Mouse (Mus musculus): ENCODE data around the gene Naa60.
"Not testable (repeated sequence)": the region's sequence is repeated elsewhere in the genome, so short reads cannot be mapped to it uniquely, and the experiment has no call there.

Gene Naa60

DNA sequence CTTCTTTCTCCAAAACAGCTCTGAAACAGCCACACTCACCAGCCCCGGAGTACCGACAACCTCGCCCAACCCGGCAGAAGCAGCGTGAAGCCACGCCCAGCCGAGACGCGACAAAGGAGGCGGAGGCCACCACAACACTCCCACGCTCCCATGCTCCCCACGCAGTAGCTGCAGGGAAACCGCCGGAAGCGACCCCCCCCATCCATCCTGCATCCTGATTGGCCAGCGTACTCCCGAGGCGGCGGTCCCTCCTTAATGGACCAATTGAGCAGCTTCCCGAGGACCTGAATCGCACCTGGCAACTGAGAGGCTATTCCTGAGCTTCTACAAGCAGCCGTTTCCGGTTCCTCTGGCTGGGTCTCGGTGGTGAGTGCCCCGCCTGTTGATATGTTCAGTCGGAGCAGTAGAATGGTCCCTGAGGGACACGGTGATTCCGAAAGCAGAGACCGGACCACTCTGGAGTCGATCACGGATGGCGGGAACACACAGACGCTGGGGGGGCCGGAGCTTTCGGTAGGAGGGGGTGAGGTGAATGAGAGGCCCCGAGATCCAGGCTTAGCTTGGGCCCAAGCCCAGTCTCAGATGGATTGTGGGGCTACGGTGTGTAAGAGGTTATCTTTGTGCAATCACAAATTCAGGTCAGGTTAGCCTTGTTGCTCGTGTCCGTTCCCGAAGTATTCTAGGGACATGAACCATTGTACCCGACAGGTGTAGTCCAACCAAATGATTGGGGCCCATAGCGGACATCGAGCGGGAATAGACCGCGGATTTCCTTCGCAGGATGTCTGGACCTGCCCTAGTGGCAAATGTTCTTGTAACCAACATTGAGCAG is at the start of gene Naa60:
Gene Naa60 (plus strand): TSS at position 160 of the 832 bp plus-strand sequence.
- DNase-seq (ENCODE audit: low spot score) = peak; percentile 77

DNA sequence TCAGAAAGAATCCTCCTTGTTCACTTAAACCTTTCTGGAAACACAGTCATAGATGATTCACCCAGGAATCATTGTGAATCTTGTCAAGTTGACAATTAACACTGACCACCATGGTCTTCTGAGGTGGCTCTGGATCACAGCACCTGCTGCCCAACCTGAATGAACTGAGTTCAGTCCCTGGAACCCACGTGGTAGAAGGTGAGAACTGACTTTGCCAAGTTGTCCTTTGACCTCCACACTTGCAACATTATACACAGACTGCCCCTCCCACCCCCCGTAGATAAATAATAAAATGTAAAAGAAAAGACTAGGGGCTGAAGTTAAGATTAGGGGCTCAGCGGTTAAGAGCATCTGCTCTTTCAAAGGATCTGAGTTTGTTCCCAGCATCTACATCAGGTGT is 44.2 kb upstream of the Naa60 start:
- no peak for DNase-seq (ENCODE audit: low spot score)

DNA sequence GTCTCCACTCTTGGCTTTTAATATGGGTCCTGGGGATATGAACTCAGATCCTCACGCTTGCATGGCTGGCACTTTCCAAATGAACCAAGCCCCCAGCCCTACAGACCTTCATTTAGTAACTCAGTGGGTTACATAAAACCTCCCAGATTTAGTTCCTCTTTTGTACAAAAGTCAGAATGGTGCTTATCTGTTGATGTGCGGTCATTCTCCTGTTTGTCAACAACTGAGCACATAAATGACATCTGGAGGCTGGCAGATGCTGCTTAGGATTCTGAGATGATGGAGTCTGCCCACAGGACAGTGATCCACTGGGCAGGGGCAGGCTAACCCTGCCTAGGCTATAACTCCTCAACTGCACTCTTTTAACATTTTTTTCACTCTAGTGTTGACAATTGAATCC is 42.4 kb upstream of the Naa60 start:
- DNase-seq (ENCODE audit: low spot score) = no peak

DNA sequence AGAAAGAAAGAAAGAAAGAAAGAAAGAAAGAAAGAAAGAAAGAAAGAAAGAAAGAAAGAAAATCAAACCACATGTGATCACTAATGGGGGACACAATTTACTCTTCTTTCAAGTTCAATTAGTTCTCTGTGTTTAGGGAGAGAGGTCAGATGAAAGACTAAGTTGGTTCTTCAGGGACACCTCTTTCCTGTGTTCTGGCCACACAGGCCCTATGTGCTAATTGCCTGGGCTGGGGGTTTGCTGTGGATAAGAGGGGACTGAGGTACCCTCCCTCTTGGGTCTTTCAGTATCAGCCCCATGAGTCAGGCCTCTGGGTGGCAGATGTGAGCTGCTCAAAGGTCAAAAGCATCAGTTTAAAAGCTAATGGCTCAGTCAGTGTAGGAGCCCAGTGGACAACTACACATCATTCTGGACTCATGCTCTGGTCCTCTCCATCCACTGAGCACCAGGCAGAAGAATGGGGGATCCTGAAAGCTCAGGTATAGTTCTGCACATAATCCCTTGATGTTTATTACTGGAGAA is 41.5 kb upstream of the Naa60 start, which contains the start of gene Olfr15:
Gene Olfr15 (plus strand): TSS at position 291 of the 522 bp plus-strand sequence.
- DNase-seq (ENCODE audit: low spot score) = no peak

DNA sequence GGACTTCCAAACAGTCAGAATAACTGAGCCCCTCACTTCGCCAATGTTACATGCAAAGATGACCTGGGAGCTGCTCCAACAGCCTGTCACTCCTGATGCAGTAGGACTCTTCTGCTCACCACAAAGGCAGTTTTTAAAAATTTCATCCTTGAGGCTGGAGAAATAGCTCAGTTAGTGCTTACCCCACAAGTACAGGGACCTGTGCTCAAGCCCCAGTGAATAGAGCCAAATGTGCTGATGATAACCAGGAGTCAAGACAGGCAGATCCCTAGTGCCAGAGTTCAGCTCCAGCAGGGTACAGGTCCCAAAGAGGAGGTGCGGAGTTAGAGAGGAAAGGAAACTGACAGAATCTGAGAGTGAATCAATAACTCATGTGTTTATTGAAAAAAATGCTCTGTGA is 36.7 kb upstream of the Naa60 start:
- no peak for DNase-seq (ENCODE audit: low spot score)

DNA sequence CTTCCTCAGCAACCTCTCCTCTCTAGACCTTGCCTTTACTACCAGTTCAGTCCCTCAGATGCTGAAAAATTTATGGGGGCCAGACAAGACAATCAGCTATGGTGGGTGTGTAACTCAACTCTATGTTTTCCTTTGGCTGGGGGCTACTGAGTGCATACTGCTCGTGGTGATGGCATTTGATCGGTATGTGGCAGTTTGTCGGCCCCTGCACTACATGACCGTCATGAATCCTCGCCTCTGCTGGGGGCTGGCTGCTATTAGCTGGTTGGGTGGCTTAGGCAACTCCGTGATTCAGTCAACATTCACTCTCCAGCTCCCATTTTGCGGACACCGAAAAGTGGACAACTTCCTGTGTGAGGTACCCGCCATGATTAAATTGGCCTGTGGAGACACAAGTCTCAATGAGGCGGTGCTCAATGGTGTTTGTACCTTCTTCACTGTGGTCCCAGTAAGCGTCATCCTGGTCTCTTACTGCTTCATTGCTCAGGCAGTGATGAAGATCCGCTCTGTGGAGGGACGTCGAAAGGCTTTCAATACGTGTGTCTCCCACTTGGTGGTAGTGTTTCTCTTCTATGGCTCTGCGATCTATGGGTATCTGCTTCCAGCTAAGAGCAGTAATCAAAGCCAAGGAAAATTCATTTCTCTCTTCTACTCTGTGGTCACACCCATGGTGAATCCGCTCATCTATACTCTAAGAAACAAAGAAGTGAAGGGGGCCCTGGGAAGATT is 32.9 kb upstream of the Naa60 start:
- DNase-seq (ENCODE audit: low spot score) = no peak

DNA sequence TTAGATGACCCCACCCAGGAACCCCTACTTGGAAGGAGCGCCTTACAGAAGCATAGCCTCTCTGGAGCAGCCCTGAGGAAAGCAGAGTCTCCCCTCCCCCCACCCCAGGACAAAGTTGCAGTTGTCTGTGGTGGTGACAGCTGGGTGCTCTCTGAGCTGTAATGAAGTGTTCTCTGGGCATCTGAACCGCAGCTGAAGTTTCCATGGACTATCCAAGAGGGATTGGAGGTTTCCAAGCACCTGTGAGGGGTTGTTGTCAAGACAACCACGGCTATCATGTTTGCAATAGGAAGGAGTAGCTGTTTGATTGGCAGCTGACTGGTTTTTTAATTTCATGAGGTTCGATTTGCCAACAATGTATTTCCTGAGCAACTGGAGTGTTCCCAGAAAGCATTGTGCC is 29.2 kb upstream of the Naa60 start:
- DNase-seq (ENCODE audit: low spot score) = no peak

DNA sequence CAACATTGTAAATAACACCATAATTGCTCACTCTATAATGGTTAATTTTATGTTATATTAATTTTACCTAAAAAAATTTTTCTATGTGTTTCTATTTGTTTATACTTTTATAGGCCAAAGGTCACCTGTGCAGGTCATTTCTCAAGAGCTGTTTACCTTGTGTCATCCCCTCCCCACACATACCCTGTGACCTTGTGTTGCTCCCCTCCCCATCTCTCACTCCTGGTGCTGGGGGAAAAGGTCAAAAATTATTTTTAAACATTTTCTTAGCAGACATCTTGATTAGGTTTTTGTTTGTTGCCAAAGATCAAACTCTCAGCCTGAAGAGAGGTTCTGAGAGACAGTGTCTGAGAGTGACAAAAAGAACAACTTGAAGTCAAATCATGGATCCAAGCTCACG is 28.4 kb upstream of the Naa60 start:
- DNase-seq (ENCODE audit: low spot score) = no peak

DNA sequence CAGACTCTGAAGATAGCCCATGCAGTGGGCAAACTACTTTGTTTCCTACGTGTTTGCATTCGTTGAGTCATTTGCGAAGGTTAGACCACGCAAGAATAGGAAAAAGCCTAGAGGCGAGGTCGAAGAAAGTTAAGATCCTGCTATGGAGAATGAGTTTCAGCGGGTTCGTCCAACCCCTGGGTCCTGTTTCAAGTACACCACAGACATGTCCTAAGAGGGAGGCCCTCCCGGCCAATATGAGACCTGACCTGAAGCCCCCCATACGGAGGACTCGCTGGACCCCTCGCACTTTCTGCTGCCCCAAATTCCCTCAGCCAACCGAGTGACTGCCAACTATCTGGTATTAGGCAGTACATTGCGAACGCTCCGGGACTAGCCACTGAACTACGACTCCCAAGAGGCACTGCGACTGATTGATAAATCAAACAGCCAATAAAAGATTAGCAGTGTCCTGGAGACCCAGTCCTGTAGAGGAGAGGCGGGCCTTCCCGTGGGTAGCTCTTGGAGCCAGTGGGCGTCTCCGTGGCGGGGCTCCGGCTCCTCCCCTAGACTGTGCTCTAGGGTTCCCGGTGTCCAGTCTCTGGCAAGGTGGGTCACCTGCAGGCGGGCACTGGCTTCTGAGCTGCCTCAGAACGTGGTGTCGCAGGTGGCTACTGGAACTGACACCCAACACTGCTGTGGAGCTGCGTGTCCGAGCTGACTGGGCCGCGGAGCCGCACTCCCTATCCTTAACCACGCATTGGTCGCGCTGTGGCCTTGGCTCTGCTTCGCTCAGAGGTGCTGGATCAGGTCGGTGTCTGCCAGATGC is 25.3 kb upstream of the Naa60 start, which contains the start of gene Zfp174:
Gene Zfp174 (plus strand): TSS at position 558 of the 808 bp plus-strand sequence.
- peak; percentile 96 for DNase-seq (ENCODE audit: low spot score)

DNA sequence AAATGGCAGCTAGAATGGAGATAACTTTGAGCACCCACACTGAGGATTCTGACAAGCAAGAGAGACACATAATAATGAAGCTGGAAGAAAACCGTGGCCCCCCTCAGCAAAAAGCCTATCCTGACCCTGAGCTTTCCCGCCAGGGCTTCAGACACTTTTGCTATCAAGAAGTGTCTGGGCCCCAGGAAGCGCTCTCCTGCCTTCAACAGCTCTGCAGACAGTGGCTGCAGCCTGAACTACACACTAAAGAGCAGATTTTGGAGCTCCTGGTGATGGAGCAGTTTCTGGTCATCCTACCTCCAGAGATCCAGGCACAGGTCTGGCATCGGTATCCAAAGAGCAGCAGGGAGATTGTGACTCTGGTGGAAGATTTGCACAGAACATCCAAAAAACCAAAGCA is 24.3 kb upstream of the Naa60 start:
- DNase-seq (ENCODE audit: low spot score) = no peak

DNA sequence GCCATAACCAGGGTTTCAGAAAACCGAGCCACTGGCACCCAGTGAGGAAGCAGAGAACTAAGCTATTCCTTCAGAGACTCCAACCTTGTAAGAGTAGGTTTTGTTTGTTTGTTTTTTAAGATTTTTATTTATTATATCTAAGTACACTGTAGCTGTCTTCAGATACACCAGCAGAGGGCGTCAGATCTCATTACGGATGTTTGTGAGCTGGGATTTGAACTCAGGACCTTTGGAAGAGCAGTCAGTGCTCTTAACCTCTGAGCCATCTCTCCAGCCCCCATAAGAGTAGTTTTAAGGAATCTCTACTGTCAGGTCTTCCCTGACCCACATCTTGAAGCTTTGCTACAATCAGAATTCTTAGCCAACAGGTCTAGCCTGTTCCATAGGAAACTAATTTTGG is 23.8 kb upstream of the Naa60 start:
- no peak for DNase-seq (ENCODE audit: low spot score)

DNA sequence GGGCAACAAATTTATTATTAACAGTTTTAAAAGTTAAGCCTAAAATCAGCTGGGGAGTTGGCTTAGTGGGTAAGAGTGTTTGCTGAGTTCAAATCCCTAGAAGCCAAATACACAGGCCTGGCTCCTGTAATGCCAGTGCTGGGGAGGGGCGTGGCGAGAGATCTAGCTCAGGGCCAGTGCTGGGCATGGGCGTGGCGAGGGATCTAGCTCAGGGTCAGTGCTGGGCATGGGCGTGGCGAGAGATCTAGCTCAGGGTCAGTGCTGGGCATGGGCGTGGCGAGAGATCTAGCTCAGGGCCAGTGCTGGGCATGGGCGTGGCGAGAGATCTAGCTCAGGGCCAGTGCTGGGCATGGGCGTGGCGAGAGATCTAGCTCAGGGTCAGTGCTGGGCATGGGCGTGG is 20.9 kb upstream of the Naa60 start:
- DNase-seq (ENCODE audit: low spot score) = not testable (repeated sequence)

DNA sequence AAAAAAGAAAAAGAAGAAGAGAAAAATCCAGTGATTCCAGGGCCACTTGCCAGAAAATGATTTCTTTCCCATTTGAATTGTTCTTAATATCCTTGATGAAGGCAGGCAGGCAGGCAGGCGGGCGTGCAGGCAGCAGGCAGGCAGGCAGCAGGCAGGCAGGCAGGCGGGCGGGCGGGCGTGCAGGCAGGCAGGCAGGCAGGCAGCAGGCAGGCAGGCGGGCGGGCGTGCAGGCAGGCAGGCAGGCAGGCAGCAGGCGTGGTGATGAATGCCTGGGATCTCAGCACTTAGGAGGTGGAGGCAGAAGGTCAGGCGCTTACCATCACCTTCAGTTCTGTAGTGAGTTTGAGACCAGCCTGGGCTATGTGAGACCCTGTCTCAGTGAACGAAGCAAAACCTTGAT is 19.6 kb upstream of the Naa60 start:
- no peak for DNase-seq (ENCODE audit: low spot score)

DNA sequence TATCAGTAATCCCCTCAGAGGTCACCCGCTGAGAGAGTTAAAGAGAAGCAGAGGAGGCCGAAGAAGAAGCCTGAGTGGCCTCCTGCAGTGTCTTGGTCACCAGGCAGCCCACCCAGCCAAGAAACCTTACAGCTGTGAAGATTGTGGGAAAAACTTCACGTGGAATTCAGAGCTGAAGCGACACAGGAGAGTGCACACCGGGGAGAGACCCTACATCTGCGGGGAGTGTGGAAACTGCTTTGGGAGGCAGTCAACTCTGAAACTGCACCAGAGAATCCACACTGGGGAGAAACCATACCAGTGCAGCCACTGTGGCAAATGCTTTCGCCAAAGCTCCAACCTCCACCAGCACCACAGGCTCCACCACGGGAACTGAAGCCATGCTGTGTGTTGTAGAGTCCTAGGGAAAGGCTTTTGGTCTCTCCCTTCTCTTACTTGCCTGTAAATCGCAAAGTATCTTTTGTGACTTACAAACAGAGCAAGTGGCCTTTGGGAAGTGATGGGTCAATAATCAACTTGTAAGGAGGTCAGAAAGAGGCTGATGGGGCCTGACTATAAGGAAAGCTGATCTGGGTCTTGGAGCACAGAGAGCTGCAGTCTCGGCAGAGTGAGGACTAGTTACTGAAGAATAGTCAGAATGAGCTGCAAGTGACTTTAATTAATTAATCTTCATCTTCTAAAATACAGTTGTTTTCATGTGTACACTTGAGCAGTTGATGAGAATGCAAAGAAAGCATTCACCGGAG is 17.6 kb upstream of the Naa60 start:
- no peak for DNase-seq (ENCODE audit: low spot score)

DNA sequence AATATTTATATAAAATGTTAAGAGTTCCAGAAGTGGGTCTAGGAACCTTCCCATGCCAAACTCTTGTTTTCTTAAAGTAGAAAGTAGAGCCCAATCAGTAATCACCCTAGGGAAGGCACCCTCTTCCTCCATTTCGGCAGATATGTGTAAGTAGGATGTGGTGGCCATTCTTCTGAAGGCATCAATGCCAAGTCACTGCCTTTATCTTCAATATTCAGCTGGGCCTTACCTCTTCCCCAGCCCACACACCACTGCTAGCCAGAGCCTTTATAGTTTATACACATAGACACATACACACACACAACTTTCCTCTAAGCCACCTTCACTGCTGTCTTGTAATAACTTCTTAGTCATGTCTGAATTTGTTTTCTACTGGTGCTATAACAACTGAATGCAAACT is 16.4 kb upstream of the Naa60 start:
- no peak for DNase-seq (ENCODE audit: low spot score)

DNA sequence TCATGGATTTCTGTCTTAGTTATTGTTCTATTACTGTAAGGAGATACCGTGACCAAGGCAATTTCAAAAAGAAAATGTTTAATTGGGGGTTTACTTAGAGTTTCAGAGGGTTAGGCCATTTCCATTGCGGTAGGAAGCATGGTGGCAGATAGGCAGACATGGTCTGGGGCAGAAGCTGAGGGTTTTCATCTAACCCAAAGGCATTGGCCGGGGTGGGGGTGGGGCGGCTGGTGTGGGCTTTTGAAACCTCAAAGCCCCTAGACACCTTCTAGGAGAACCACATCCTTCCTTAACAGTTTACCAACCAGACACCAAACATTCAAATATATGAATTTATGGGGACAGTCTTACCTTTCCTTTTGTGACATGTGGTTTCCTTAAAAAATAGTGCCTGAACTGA is 12.9 kb upstream of the Naa60 start:
- DNase-seq (ENCODE audit: low spot score) = no peak

DNA sequence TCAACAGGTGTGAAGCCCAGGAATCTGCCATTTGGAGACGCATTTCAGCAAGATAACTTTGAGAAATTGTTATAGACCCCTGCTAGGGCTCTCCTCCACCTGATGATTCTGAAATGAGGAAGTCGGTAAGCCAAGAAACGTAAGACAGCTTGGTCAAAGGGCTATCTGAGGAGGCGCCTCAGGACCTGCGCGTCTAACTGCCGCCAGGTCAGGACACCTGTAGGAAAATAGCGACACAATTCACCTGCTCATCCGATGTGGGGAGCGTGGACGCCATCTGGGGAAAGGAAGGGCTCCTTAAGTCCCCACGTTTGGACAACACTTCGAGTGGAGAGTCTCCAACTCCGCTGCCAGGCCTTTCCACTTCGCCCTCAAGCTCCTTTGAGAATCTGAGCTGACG is 360 bp upstream of the Naa60 start:
- DNase-seq (ENCODE audit: low spot score) = no peak

DNA sequence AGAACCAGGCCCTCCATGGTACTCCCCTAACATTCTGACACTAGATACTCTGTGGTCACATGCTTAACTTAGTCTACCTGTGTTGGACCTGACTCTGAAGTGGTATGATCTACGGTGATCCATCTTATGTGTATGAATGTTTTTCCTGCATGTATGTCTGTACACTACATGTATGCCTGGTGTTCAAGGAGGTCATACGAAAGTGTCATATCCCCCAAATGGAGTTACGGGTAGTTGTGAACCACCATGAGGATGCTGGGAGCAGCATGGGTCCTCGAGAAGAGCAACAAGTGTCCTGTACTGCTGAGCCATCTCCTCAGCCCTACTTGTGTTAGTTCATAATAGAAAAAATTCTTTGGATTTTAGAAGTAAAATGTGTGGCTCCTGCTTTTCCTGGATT is 4.2 kb downstream of the Naa60 start:
- no peak for DNase-seq (ENCODE audit: low spot score)

DNA sequence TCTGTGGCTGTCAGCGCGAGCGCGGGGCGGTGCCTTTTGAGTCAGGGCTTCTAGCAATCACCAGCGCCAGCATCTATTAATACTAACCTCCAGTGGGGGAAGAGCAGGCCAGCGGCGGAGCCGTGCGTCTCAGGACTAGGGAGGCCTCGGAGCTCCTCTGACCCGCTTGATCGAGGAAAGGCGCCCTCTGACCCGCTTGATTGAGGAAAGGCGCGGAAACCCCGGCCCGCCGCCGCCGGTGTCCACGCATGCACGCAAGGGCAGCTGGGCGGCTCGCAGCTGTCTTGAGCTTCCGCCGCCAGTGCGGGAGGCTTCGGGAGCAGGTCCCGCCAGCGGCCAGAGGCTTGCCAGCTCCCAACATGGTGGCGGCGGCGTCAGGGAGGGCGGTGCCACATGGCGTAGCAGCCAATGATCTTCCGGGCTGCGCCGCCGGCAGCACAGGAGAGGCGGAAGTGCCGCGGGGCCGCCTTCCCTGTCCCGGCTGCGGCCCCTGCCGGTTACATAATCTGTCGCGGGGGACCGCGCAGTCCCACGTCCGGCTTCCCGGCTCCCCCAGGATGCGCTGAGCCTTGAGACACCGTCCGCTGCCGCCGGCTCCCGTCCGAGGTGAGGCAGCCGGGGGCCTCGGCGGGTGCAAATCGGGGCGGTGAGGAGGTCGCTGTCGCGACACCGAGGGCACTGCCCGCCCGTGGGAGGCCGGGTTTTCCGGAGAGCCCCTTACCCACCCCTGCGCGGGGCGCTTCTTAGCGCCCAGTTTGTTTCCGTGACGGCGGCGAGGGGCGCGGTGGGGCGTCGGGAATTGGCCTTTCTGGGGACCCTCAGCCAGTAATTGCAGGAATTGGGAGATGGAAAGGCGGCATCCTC is 12.3 kb downstream of the Naa60 start, which contains the start of the genes Zfp597 and Gm20695:
Gene Zfp597 (minus strand): TSS at position 361 of the 864 bp plus-strand sequence.
Gene Gm20695 (plus strand): TSS at position 448 of the 864 bp plus-strand sequence.
- peak; percentile 86 for DNase-seq (ENCODE audit: low spot score)

DNA sequence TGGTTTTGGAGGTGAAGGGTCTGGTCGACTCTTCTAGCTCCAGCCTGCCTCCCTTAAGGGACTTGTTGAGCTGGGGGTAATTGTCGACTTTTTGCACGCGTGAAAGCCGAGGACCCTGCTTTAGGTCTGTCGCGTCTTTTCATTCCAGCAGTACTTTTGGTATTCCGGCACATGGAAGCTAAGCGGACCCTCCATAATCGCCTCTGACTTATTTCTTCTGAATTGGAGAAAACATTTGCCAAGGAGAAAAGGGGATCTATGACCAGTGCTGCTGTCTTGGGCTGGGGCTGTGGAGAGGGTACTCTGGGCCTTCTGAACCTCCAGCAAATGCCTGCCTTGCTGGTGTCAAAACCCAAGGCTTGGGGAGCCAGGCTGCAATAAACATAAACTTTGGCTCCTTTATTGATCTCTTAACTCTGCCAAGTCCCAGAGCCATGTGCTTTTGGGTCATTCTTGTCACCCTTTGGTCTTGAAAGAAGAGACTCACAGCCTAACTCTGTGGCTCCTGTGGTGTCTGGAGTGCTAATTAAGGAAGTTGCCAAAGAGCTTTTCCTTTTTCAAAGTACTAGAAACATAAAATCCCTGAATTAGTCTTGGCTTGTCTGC is 13.0 kb downstream of the Naa60 start:
- DNase-seq (ENCODE audit: low spot score) = no peak
